Mouse (Mus musculus) lung, embryonic 16.5 days (tissue): ENCODE measurements around the gene Ceacam9. TPM values are rescaled to one million over a fixed set of nuclear protein-coding genes. Genes with fewer than 3 reads are reported as not detected.
"Not testable (repeated sequence)": the region's sequence is repeated elsewhere in the genome, so short reads cannot be mapped to it uniquely, and the experiment has no call there.

Experiments used
- ATAC-seq: fragments of 200-750 bp; cut with Nextera tagmentation; 2 replicates; pipeline ENCODE4 v1.8.0; 2017; ENCODE audit warnings: low read depth, mild to moderate bottlenecking, moderate library complexity
- H3K27ac ChIP-seq: fragments of 300-500 bp; sonication (generic); 2 replicates; pipeline ENCODE4 v1.5.1; 2014; ENCODE audit warnings: mild to moderate bottlenecking, control low read depth, low read length
- H3K27me3 ChIP-seq: fragments of 300-500 bp; sonication (generic); 2 replicates; pipeline ENCODE4 v1.6.1; 2014; ENCODE audit warnings: low read depth, low read length, mixed read lengths; ENCODE audit not compliant: control insufficient read depth, insufficient read depth
- H3K36me3 ChIP-seq: fragments of 300-500 bp; sonication (generic); 2 replicates; pipeline ENCODE4 v1.6.1; 2014; ENCODE audit warnings: low read length; ENCODE audit not compliant: control insufficient read depth, insufficient read depth
- H3K4me1 ChIP-seq: fragments of 300-500 bp; sonication (generic); replicated peaks from 2 replicates; pipeline ENCODE4 v1.6.1; 2014; ENCODE audit warnings: low read length, mixed read lengths; ENCODE audit not compliant: control insufficient read depth, insufficient read depth
- H3K4me2 ChIP-seq: fragments of 300-500 bp; sonication (generic); 2 replicates; pipeline ENCODE4 v1.6.1; 2014; ENCODE audit warnings: low read depth, low read length, control low read depth
- H3K4me3 ChIP-seq: fragments of 300-500 bp; sonication (generic); 2 replicates; pipeline ENCODE4 v1.5.1; 2014; ENCODE audit warnings: mild to moderate bottlenecking, low read length, control low read depth
- H3K9ac ChIP-seq: fragments of 300-500 bp; sonication (generic); 2 replicates; pipeline ENCODE4 v1.6.1; 2014; ENCODE audit warnings: low read length, control low read depth
- H3K9me3 ChIP-seq: fragments of 300-500 bp; sonication (generic); 2 replicates; pipeline ENCODE4 v1.6.1; 2016; ENCODE audit warnings: low read length; ENCODE audit not compliant: control insufficient read depth
- WGBS: fragments of 180-500 bp; shearing (Covaris S2); extraction: QIAGEN DNeasy Blood & Tissue Kit; methylation state at CpG from one replicate; pipeline ENCODE4 v1.1.7; 2014; 5-methylcytosine and 5-hydroxymethylcytosine counted together
- polyA plus RNA-seq: library from polyadenylated mRNA; unstranded; fragments of >200 nt; fragmentation: Nextera tagmentation; extraction: Ambion mirVana; gene quantifications from 2 replicates; pipeline ENCODE4 v1.2.1, GENCODE M21; 2015

Ceacam9 gene
- not detected in 2 replicates for polyA plus RNA-seq

- Histone ChIP-seq H3K4me1 (no peaks in the 10 kb centered on the region), H3K9me3 (no peaks in the 10 kb centered on the region), H3K4me3 (no peak within 1 kb of the TSS), H3K4me2 (no peak within 1 kb of the TSS), H3K36me3 (no peaks in the 10 kb centered on the region), H3K27ac (no peak within 1 kb of the TSS), H3K9ac (no peak within 1 kb of the TSS), H3K27me3 (no peaks in the 10 kb centered on the region)
- WGBS = 79% methylated on average over 2 of the region's 2 CpGs
- ATAC-seq = no peak
Measured at GRCm38 (mm10) chr7:16721629-16722028, at the start of gene Ceacam9. Gene Ceacam9, plus strand, starts transcription at chr7:16721929.

- WGBS = 41% methylated on average over 1 of the region's 1 CpGs
- no peak overlapping the region for H3K27ac ChIP-seq
Measured at GRCm38 (mm10) chr7:16673823-16674222, 47.9 kb upstream of the Ceacam9 start.

GRCm38 (mm10) chr7:16674699-16675098 lies 47.0 kb upstream of the Ceacam9 start:
- WGBS = 30% methylated on average over 5 of the region's 5 CpGs
- H3K4me1 ChIP-seq, H3K9me3 ChIP-seq, H3K27me3 ChIP-seq, H3K27ac ChIP-seq, H3K9ac ChIP-seq, H3K4me2 ChIP-seq, H3K36me3 ChIP-seq, ATAC-seq, H3K4me3 ChIP-seq: not testable (repeated sequence)

More at GRCm38 (mm10) chr7:16673823-16674222, 47.9 kb upstream of the Ceacam9 start:
- Histone ChIP-seq H3K9me3 (no peaks in the 10 kb centered on the region), H3K9ac (no peak overlapping the region), H3K36me3 (no peaks in the 10 kb centered on the region), H3K4me3 (no peak overlapping the region), H3K27me3 (no peaks in the 10 kb centered on the region), H3K4me1 (no peaks in the 10 kb centered on the region), H3K4me2 (no peak overlapping the region)
- ATAC-seq = no peak

GRCm38 (mm10) chr7:16675605-16676004 lies 46.1 kb upstream of the Ceacam9 start, which contains the start of gene Ceacam15:
Gene Ceacam15, minus strand, starts transcription at chr7:16675705.
- no peaks in the 10 kb centered on the region for H3K4me1 ChIP-seq
- no peaks in the 10 kb centered on the region for H3K9me3 ChIP-seq
- no peak within 1 kb of the TSS for H3K4me3 ChIP-seq
- no peaks in the 10 kb centered on the region for H3K27me3 ChIP-seq
- ATAC-seq = no peak
- no peak within 1 kb of the TSS for H3K4me2 ChIP-seq
- no peak within 1 kb of the TSS for H3K9ac ChIP-seq
- 47% methylated on average over 1 of the region's 1 CpGs for WGBS
- H3K27ac ChIP-seq = no peak within 1 kb of the TSS
- H3K36me3 ChIP-seq = no peaks in the 10 kb centered on the region

- H3K4me3 ChIP-seq, H3K9ac ChIP-seq, H3K36me3 ChIP-seq, H3K9me3 ChIP-seq, H3K4me2 ChIP-seq, ATAC-seq, H3K27me3 ChIP-seq, H3K4me1 ChIP-seq, H3K27ac ChIP-seq: not testable (repeated sequence)
- WGBS = 35% methylated on average over 3 of the region's 3 CpGs
Measured at GRCm38 (mm10) chr7:16680194-16680593, 41.5 kb upstream of the Ceacam9 start.

- ATAC-seq = peak; percentile 52
- Histone ChIP-seq H3K9ac (no peak overlapping the region), H3K36me3 (no peaks in the 10 kb centered on the region), H3K4me2 (no peak overlapping the region), H3K27me3 (no peaks in the 10 kb centered on the region), H3K4me1 (no peaks in the 10 kb centered on the region), H3K27ac (no peak overlapping the region), H3K9me3 (peaks cover 16% of the 10 kb centered on the region), H3K4me3 (no peak overlapping the region)
- WGBS = 62% methylated on average over 5 of the region's 5 CpGs
Measured at GRCm38 (mm10) chr7:16689196-16689595, 32.5 kb upstream of the Ceacam9 start.

- H3K9me3 ChIP-seq = peaks cover 4% of the 10 kb centered on the region; the same call in 1 of the 2 replicates
- H3K9ac ChIP-seq = no peak overlapping the region
- H3K4me1 ChIP-seq = no peaks in the 10 kb centered on the region
- no peak overlapping the region for H3K27ac ChIP-seq
- no peaks in the 10 kb centered on the region for H3K27me3 ChIP-seq
- no peak overlapping the region for H3K4me3 ChIP-seq
- no peak for ATAC-seq
- H3K36me3 ChIP-seq = no peaks in the 10 kb centered on the region
- 28% methylated on average over 3 of the region's 3 CpGs for WGBS
- no peak overlapping the region for H3K4me2 ChIP-seq
Measured at GRCm38 (mm10) chr7:16695025-16695424, 26.7 kb upstream of the Ceacam9 start.

GRCm38 (mm10) chr7:16699042-16699441 lies 22.7 kb upstream of the Ceacam9 start:
- Histone ChIP-seq H3K27me3 (no peaks in the 10 kb centered on the region), H3K27ac (no peak overlapping the region), H3K36me3 (no peaks in the 10 kb centered on the region), H3K9me3 (no peaks in the 10 kb centered on the region), H3K4me3 (no peak overlapping the region), H3K4me1 (no peaks in the 10 kb centered on the region), H3K4me2 (no peak overlapping the region), H3K9ac (no peak overlapping the region)
- 47% methylated on average over 2 of the region's 2 CpGs for WGBS
- no peak for ATAC-seq

- Histone ChIP-seq H3K4me2 (no peak overlapping the region), H3K4me3 (no peak overlapping the region), H3K27ac (no peak overlapping the region), H3K9me3 (no peaks in the 10 kb centered on the region), H3K27me3 (no peaks in the 10 kb centered on the region), H3K4me1 (no peaks in the 10 kb centered on the region), H3K36me3 (no peaks in the 10 kb centered on the region), H3K9ac (no peak overlapping the region)
- no peak for ATAC-seq
- WGBS = 53% methylated on average over 5 of the region's 5 CpGs
Measured at GRCm38 (mm10) chr7:16700583-16700982, 21.1 kb upstream of the Ceacam9 start.

- Histone ChIP-seq H3K9ac (no peak overlapping the region), H3K36me3 (no peaks in the 10 kb centered on the region), H3K27me3 (no peaks in the 10 kb centered on the region), H3K4me3 (no peak overlapping the region), H3K4me2 (peak overlapping the region; percentile 13), H3K9me3 (no peaks in the 10 kb centered on the region), H3K4me1 (peaks cover 10% of the 10 kb centered on the region; the same call in 1 of the 2 replicates), H3K27ac (no peak overlapping the region)
- WGBS = 6% methylated on average over 9 of the region's 9 CpGs
- peak; percentile 85 for ATAC-seq
Measured at GRCm38 (mm10) chr7:16706385-16706784, 15.3 kb upstream of the Ceacam9 start.
